Mouse (Mus musculus) CH12.LX (cell line): ENCODE data around the gene Fam69b. TPM values are rescaled to one million over a fixed set of nuclear protein-coding genes. Genes with fewer than 3 reads are reported as not detected.

Experiments used
- DNase-seq: peaks from one replicate; pipeline ENCODE4 v3.0.0-alpha.2; 2013; ENCODE audit errors: extremely low read depth
- H3K27ac ChIP-seq: 2 replicates; pipeline ENCODE4 v1.5.1; 2012; ENCODE audit warnings: low read depth, mild to moderate bottlenecking, control low read depth, moderate library complexity; ENCODE audit not compliant: insufficient read depth
- H3K27me3 ChIP-seq: replicated peaks from 2 replicates; pipeline ENCODE3; 2012; ENCODE audit warnings: inconsistent platforms
- H3K36me3 ChIP-seq, 2 experiments: replicated peaks in 1 of 2; 2 replicates each; pipeline versions ENCODE3 to v1.6.1; 2012; ENCODE audit warnings: inconsistent platforms in 1 of 2, low read length in 1 of 2, mild to moderate bottlenecking in 1 of 2, mixed read lengths in 1 of 2, moderate library complexity in 1 of 2; ENCODE audit not compliant: control insufficient read depth in 1 of 2, insufficient read depth in 1 of 2
- H3K4me1 ChIP-seq, 2 experiments: 2 replicates each; pipeline ENCODE4 v1.6.1; 2012; ENCODE audit warnings: inconsistent platforms in 1 of 2, moderate library complexity in 1 of 2; ENCODE audit not compliant: insufficient read depth in 2 of 2, control insufficient read depth in 1 of 2
- H3K4me2 ChIP-seq: 2 replicates; pipeline ENCODE4 v1.6.1; 2012; ENCODE audit warnings: low read depth, mild to moderate bottlenecking, control low read depth; ENCODE audit not compliant: poor library complexity, insufficient read depth, severe bottlenecking
- H3K4me3 ChIP-seq, 3 experiments: fragments of 150-350 bp in 1 of 3; sonication (generic) in 1 of 3; replicated peaks in 1 of 3; 2 replicates each; pipeline versions ENCODE3 to v1.5.1; 2011 to 2012; ENCODE audit warnings: low read depth in 2 of 3, low read length in 2 of 3, mild to moderate bottlenecking in 2 of 3, moderate library complexity in 2 of 3, control low read depth in 1 of 3, improper control_type of control experiment in 1 of 3, inconsistent platforms in 1 of 3, mixed read lengths in 1 of 3; ENCODE audit not compliant: poor library complexity in 1 of 3
- H3K79me2 ChIP-seq: replicated peaks from 2 replicates; pipeline ENCODE4 v1.6.1; 2012; ENCODE audit warnings: mild to moderate bottlenecking, moderate library complexity; ENCODE audit not compliant: control insufficient read depth, poor library complexity, insufficient read depth, severe bottlenecking; ENCODE audit errors: extremely low read depth
- H3K9ac ChIP-seq: 2 replicates; pipeline ENCODE4 v1.6.1; 2012; ENCODE audit warnings: low read depth, mild to moderate bottlenecking, control low read depth, moderate library complexity; ENCODE audit not compliant: insufficient read depth
- H3K9me3 ChIP-seq: replicated peaks from 2 replicates; pipeline ENCODE3; 2012; ENCODE audit warnings: low read length, inconsistent platforms, mixed read lengths
- CTCF ChIP-seq, 2 experiments: IDR thresholded peaks in 1 of 2; conservative IDR thresholded peaks in 1 of 2; 2 replicates each; pipeline ENCODE4 v1.5.1; 2011 to 2012; ENCODE audit warnings: low read depth in 2 of 2, low read length in 2 of 2, improper control_type of control experiment in 1 of 2, inconsistent platforms in 1 of 2, mild to moderate bottlenecking in 1 of 2, moderate library complexity in 1 of 2
- ELF1 ChIP-seq: IDR thresholded peaks from 2 replicates; pipeline ENCODE4 v1.6.1; 2014; ENCODE audit warnings: low read depth, mild to moderate bottlenecking, inconsistent platforms, low read length, improper control_type of control experiment
- EP300 ChIP-seq: IDR thresholded peaks from 2 replicates; pipeline ENCODE4 v1.6.1; 2011; ENCODE audit warnings: low read length, improper control_type of control experiment
- ETS1 ChIP-seq: conservative IDR thresholded peaks from 2 replicates; pipeline ENCODE4 v1.6.1; 2012; ENCODE audit warnings: low read depth, mild to moderate bottlenecking, inconsistent platforms, low read length, improper control_type of control experiment, moderate library complexity
- GABPA ChIP-seq: IDR thresholded peaks from 2 replicates; pipeline ENCODE4 v1.6.1; 2012; ENCODE audit warnings: low read depth, low read length, improper control_type of control experiment, inconsistent platforms; ENCODE audit not compliant: insufficient replicate concordance
- HCFC1 ChIP-seq: IDR thresholded peaks from 2 replicates; pipeline ENCODE4 v1.6.1; 2012; ENCODE audit warnings: low read depth, mild to moderate bottlenecking, inconsistent platforms, low read length, improper control_type of control experiment
- IRF4 ChIP-seq: IDR thresholded peaks from 2 replicates; pipeline ENCODE4 v1.6.1; 2014; ENCODE audit warnings: low read depth, mild to moderate bottlenecking, inconsistent platforms, low read length, improper control_type of control experiment
- JUN ChIP-seq: IDR thresholded peaks from 2 replicates; pipeline ENCODE4 v1.6.1; 2011; ENCODE audit warnings: low read depth, mild to moderate bottlenecking, low read length, improper control_type of control experiment, moderate library complexity; ENCODE audit not compliant: insufficient read depth
- JUND ChIP-seq: conservative IDR thresholded peaks from 2 replicates; pipeline ENCODE4 v1.6.1; 2011; ENCODE audit warnings: low read depth, low read length, improper control_type of control experiment
- KAT2A ChIP-seq: IDR thresholded peaks from 2 replicates; pipeline ENCODE4 v1.6.1; 2012; ENCODE audit warnings: low read length, improper control_type of control experiment, inconsistent platforms; ENCODE audit not compliant: insufficient replicate concordance
- MAFK ChIP-seq: IDR thresholded peaks from 2 replicates; pipeline ENCODE4 v1.6.1; 2011; ENCODE audit warnings: low read length, improper control_type of control experiment; ENCODE audit not compliant: insufficient replicate concordance
- MAX ChIP-seq: IDR thresholded peaks from 2 replicates; pipeline ENCODE4 v1.6.1; 2011; ENCODE audit warnings: low read length, improper control_type of control experiment
- MAZ ChIP-seq: IDR thresholded peaks from 2 replicates; pipeline ENCODE4 v1.6.1; 2012; ENCODE audit warnings: low read depth, mild to moderate bottlenecking, inconsistent platforms, low read length, improper control_type of control experiment, moderate library complexity
- MEF2A ChIP-seq: IDR thresholded peaks from 2 replicates; pipeline ENCODE4 v1.6.1; 2014; ENCODE audit warnings: low read depth, mild to moderate bottlenecking, inconsistent platforms, low read length, improper control_type of control experiment, borderline replicate concordance
- MXI1 ChIP-seq: IDR thresholded peaks from 2 replicates; pipeline ENCODE4 v1.6.1; 2011; ENCODE audit warnings: mild to moderate bottlenecking, low read depth, low read length, improper control_type of control experiment
- MYC ChIP-seq: IDR thresholded peaks from 2 replicates; pipeline ENCODE4 v1.6.1; 2011; ENCODE audit warnings: low read depth, mild to moderate bottlenecking, improper control_type of control experiment, low read length
- NELFE ChIP-seq: IDR thresholded peaks from 2 replicates; pipeline ENCODE4 v1.6.1; 2011; ENCODE audit warnings: low read depth, low read length, improper control_type of control experiment
- NRF1 ChIP-seq: IDR thresholded peaks from 2 replicates; pipeline ENCODE4 v1.6.1; 2014; ENCODE audit warnings: low read depth, mild to moderate bottlenecking, inconsistent platforms, low read length, improper control_type of control experiment, moderate library complexity
- PAX5 ChIP-seq: IDR thresholded peaks from 2 replicates; pipeline ENCODE4 v1.6.1; 2012; ENCODE audit warnings: low read length, inconsistent platforms, mixed read lengths
- POLR2A ChIP-seq: IDR thresholded peaks from 2 replicates; pipeline ENCODE4 v1.6.1; 2011; ENCODE audit warnings: low read depth, mild to moderate bottlenecking, improper control_type of control experiment, low read length
- RAD21 ChIP-seq: IDR thresholded peaks from 2 replicates; pipeline ENCODE4 v1.6.1; 2011; ENCODE audit warnings: low read depth, mild to moderate bottlenecking, low read length, improper control_type of control experiment, moderate library complexity
- SIN3A ChIP-seq: IDR thresholded peaks from 2 replicates; pipeline ENCODE4 v1.6.1; 2012; ENCODE audit warnings: low read length, improper control_type of control experiment, inconsistent platforms
- SMC3 ChIP-seq: IDR thresholded peaks from 2 replicates; pipeline ENCODE4 v1.6.1; 2011; ENCODE audit warnings: low read depth, low read length, improper control_type of control experiment
- TBP ChIP-seq: conservative IDR thresholded peaks from 2 replicates; pipeline ENCODE4 v1.6.1; 2011; ENCODE audit warnings: low read depth, low read length, improper control_type of control experiment
- TCF12 ChIP-seq: IDR thresholded peaks from 2 replicates; pipeline ENCODE4 v1.6.1; 2014; ENCODE audit warnings: low read depth, mild to moderate bottlenecking, inconsistent platforms, low read length, improper control_type of control experiment
- UBTF ChIP-seq: IDR thresholded peaks from 2 replicates; pipeline ENCODE4 v1.6.1; 2012; ENCODE audit warnings: low read depth, mild to moderate bottlenecking, inconsistent platforms, low read length, improper control_type of control experiment, moderate library complexity
- USF1 ChIP-seq: IDR thresholded peaks from 2 replicates; pipeline ENCODE4 v1.6.1; 2014; ENCODE audit warnings: low read depth, mild to moderate bottlenecking, inconsistent platforms, low read length, improper control_type of control experiment
- ZC3H11A ChIP-seq: IDR thresholded peaks from 2 replicates; pipeline ENCODE4 v1.6.1; 2012; ENCODE audit warnings: low read depth, mild to moderate bottlenecking, inconsistent platforms, low read length, improper control_type of control experiment
- ZMIZ1 ChIP-seq: IDR thresholded peaks from 2 replicates; pipeline ENCODE4 v1.6.1; 2012; ENCODE audit warnings: low read depth, mild to moderate bottlenecking, inconsistent platforms, low read length, improper control_type of control experiment
- dilution Hi-C: fragments of 300-500 bp; cut with MboI; formaldehyde crosslinking; loops from 2 replicates; pipeline ENCODE4 v1.14.3; 2020; ENCODE audit warnings: low sequenced_read_pairs; ENCODE audit not compliant: extremely low pct_unique_long_range_greater_than_20kb, extremely low pct_ligation_motif_present
- in situ Hi-C: fragments of 300-500 bp; cut with MboI; formaldehyde crosslinking; loops from 3 replicates; pipeline ENCODE4 v1.14.3; 2019; ENCODE audit warnings: low sequenced_read_pairs, low pct_ligation_motif_present, low pct_unique_long_range_greater_than_20kb, mixed read lengths
- polyA plus RNA-seq: library from polyadenylated mRNA; unstranded; fragments of >175 nt; gene quantifications from 2 replicates; pipeline ENCODE4 v1.2.1, GENCODE M21; 2012; ENCODE audit warnings: low read depth; ENCODE audit not compliant: insufficient read length
- total RNA-seq, 2 experiments: library from RNA; depleted of rRNA; stranded (reverse); fragments of 300-350 nt in 1 of 2; fragments of >200 nt in 1 of 2; gene quantifications; 2 replicates each; pipeline ENCODE4 v1.2.3; 2012 to 2014

Fam69b gene
- total and polyA plus RNA-seq, 3 experiments = 0.16 to 1.2 TPM; not detected in 1

DNA sequence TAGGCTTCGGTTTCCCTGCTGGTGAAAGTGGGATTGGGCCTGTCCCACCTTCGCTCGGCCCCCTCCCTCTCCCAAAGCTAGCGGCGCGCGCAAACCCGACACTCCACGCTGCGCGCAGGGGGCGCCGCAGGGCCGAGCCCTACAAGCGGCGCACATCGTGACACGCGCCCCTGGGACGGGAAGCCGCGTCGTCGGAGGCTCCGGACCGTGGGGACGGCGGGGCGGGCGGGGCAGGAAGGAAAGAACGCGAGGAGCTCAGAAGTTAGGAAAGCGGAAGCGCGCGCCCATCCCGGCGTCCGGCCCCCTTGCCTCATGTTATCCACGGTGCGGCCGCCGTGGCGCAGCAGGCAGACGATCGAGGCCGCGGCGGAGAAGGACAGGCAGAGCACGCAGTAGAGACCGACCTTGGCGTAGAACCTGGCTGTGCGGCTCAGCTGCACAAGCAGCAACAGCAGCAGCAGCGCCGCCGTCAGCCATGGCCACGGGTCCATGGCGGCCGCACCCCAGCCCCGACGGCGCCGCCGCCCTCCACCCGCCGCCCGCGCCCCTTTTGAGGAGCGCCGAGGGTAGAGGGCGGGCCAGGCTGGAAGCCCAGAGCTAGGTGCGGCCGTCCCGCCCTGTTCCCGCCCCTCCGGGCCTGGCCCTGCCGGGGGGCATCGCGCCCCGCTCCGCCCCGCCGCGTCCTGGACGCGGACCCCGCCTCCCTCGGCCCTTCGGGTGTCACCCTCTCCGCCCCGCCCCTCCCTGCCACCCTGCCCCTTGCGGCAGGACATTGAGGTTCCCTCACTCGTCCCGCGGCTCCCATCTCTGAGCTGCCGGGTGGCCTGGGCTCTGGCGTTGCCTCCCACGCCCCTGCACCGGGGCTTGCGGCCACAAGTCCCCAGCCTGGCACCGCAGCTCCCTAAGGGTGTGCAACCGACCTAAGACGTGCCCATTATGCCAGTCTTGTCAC, 24.3 kb upstream of the Fam69b start, which contains the start of gene Agpat2:
Gene Agpat2, minus strand, starts transcription at position 698 of the 952 bp plus-strand sequence.
- H3K4me3 ChIP-seq = peak within 1 kb of the TSS; percentile 51 to 77 (median 66)
- TF ChIP-seq ETS1 (no peak), JUN (no peak), MAZ (no peak; the same call in 1 of the 2 replicates), ZC3H11A (no peak), PAX5 (no peak), KAT2A (no peak), USF1 (no peak), UBTF (peak; percentile 59), MAX (peak; percentile 68; the same call in 1 of the 2 replicates), GABPA (no peak), MEF2A (no peak), RAD21 (no peak; the same call in 1 of the 2 replicates), SIN3A (no peak), MAFK (no peak), JUND (no peak), POLR2A (peak; percentile 63; the same call in 1 of the 2 replicates), NELFE (peak; percentile 53), TCF12 (0 out of 2 replicates have a peak, but pooled peaks have one; percentile 19), MXI1 (peak; percentile 67), HCFC1 (peak; percentile 55), NRF1 (peak; percentile 71), ZMIZ1 (0 out of 2 replicates have a peak, but pooled peaks have one; percentile 23), MYC (no peak), SMC3 (no peak), CTCF (conservative IDR thresholded peaks at IDR 0.05 in 1 of 2, IDR thresholded peaks at IDR 0.05 in 1 of 2; ENCODE audit: low read depth in 2 of 2, low read length in 2 of 2) (peak in 1 of 2 experiments; percentile 34; a peak in 2 of 4 replicates), TBP (no peak), EP300 (no peak), IRF4 (peak; percentile 11; the same call in 1 of the 2 replicates), ELF1 (peak; percentile 78)
- no peaks in the 10 kb centered on the region for H3K36me3 ChIP-seq
- H3K9ac ChIP-seq = peak within 1 kb of the TSS; percentile 44
- peak; percentile 59 for DNase-seq
- dilution Hi-C loops (no loop called here), in situ Hi-C loops (no loop called here)
- no peaks in the 10 kb centered on the region for H3K79me2 ChIP-seq
- H3K27ac ChIP-seq = 0 out of 2 replicates have a peak within 1 kb of the TSS, but pooled peaks have one; percentile 5
- H3K4me1 ChIP-seq = peaks cover 13 to 38% of the 10 kb centered on the region in 2 experiments
- peak within 1 kb of the TSS; percentile 89 for H3K4me2 ChIP-seq
- H3K9me3 ChIP-seq = no peaks in the 10 kb centered on the region
- peaks cover 64% of the 10 kb centered on the region for H3K27me3 ChIP-seq
